Mouse (Mus musculus) olfactory bulb, adult 2 months (tissue): Measurements from ENCODE around the gene Gm9970.

Source experiments
- CTCF ChIP-seq: fragments of 200-500 bp; IDR thresholded peaks from 2 replicates; pipeline ENCODE4 v1.5.1; 2012; ENCODE audit warnings: low read depth, mild to moderate bottlenecking, low read length, moderate library complexity; ENCODE audit not compliant: insufficient read depth
- POLR2A ChIP-seq: fragments of 200-500 bp; IDR thresholded peaks from 2 replicates; pipeline ENCODE4 v1.6.1; 2012; ENCODE audit warnings: mild to moderate bottlenecking, low read depth, low read length, moderate library complexity; ENCODE audit not compliant: insufficient read depth

- TF ChIP-seq CTCF, result no peak
- TF ChIP-seq POLR2A, result no peak
Observed at GRCm38 (mm10) chr5:31267686-31268085, 26.7 kb upstream of the Gm9970 start.
